In genomic region chr10:103369081-103369420, GRCm38 (mm10) we compare ENCODE assay signal across 8 mouse cellular contexts. TPM values are rescaled to one million over a fixed set of nuclear protein-coding genes. Genes with fewer than 3 reads are reported as not detected.
DNase-seq lines count a peak whose midpoint lies in the region; ATAC-seq and TF ChIP-seq lines count a peak whose summit lies in the region.

No protein-coding gene starts in this region.

- TF ChIP-seq CTCF in spleen, adult 2 months (IDR thresholded peaks at IDR 0.05; ENCODE audit: extremely low read depth, insufficient read depth, insufficient read length, insufficient replicate concordance) = no peak
- no peak for TF ChIP-seq CTCF in cortical plate, adult 2 months (IDR thresholded peaks at IDR 0.05; ENCODE audit: extremely low read depth, insufficient read depth, low read length)
- TF ChIP-seq CTCF in liver, postnatal 0 days (IDR thresholded peaks at IDR 0.05; ENCODE audit: low read depth) = no peak

- no peak overlapping the region for H3K27ac ChIP-seq in spleen, adult 2 months (ENCODE audit: insufficient read depth, low read length)
- H3K27ac ChIP-seq in cortical plate, adult 2 months (ENCODE audit: insufficient read depth, low read length) = peak overlapping the region; percentile 54
- no peak overlapping the region for H3K27ac ChIP-seq in heart, embryonic 15.5 days
- no peak overlapping the region for H3K27ac ChIP-seq in liver, postnatal 0 days (ENCODE audit: low read depth)
- H3K27ac ChIP-seq in neural tube, embryonic 15.5 days (replicated peaks) = peak overlapping the region; percentile 81

- H3K4me3 ChIP-seq in spleen, adult 2 months (ENCODE audit: extremely low read depth, insufficient read depth, insufficient read length) = peak overlapping the region; percentile 30; the same call in 1 of the 2 replicates
- peak overlapping the region; percentile 99 for H3K4me3 ChIP-seq in cortical plate, adult 2 months (ENCODE audit: insufficient read depth, low read length)
- peak overlapping the region; percentile 54 for H3K4me3 ChIP-seq in heart, embryonic 15.5 days
- H3K4me3 ChIP-seq in liver, postnatal 0 days (ENCODE audit: low read depth, low read length) = peak overlapping the region; percentile 45
- H3K4me3 ChIP-seq in neural tube, embryonic 15.5 days (replicated peaks) = peak overlapping the region; percentile 69

- peaks cover 2% of the 10 kb centered on the region; the same call in 1 of the 2 replicates for H3K4me1 ChIP-seq in spleen, adult 2 months (ENCODE audit: control insufficient read depth, insufficient read depth, insufficient read length)
- no peaks in the 10 kb centered on the region for H3K4me1 ChIP-seq in cortical plate, adult 2 months (ENCODE audit: control insufficient read depth, insufficient read depth, low read length)
- peaks cover 16% of the 10 kb centered on the region for H3K4me1 ChIP-seq in heart, embryonic 15.5 days (replicated peaks)
- peaks cover 8% of the 10 kb centered on the region; the same call in 1 of the 2 replicates for H3K4me1 ChIP-seq in liver, postnatal 0 days (ENCODE audit: insufficient read depth)
- H3K4me1 ChIP-seq in neural tube, embryonic 15.5 days = peaks cover 9% of the 10 kb centered on the region; the same call in 1 of the 2 replicates

- WGBS in spleen, adult 2 months = 2% methylated on average over 8 of the region's 8 CpGs
- under 1% methylated on average over 8 of the region's 8 CpGs for WGBS in heart, embryonic 15.5 days
- 2% methylated on average over 8 of the region's 8 CpGs for WGBS in liver, postnatal 0 days (ENCODE audit: insufficient replicate concordance)
- WGBS in neural tube, embryonic 15.5 days = 0% methylated on average over 8 of the region's 8 CpGs

- H3K9me3 ChIP-seq in heart, embryonic 15.5 days (replicated peaks) = no peaks in the 10 kb centered on the region
- no peaks in the 10 kb centered on the region for H3K9me3 ChIP-seq in liver, postnatal 0 days (ENCODE audit: low read length)
- H3K9me3 ChIP-seq in neural tube, embryonic 15.5 days (replicated peaks) = no peaks in the 10 kb centered on the region

- H3K36me3 ChIP-seq in spleen, adult 2 months (ENCODE audit: control insufficient read depth, insufficient read depth, low read length) = no peaks in the 10 kb centered on the region
- no peaks in the 10 kb centered on the region for H3K36me3 ChIP-seq in heart, embryonic 15.5 days
- no peaks in the 10 kb centered on the region for H3K36me3 ChIP-seq in liver, postnatal 0 days (replicated peaks; ENCODE audit: insufficient read depth, low read length)
- no peaks in the 10 kb centered on the region for H3K36me3 ChIP-seq in neural tube, embryonic 15.5 days

- TF ChIP-seq POLR2A in spleen, adult 2 months (IDR thresholded peaks at IDR 0.05; ENCODE audit: low read depth, low read length) = no peak
- peak; percentile 51; the same call in 1 of the 2 replicates for TF ChIP-seq POLR2A in cortical plate, adult 2 months (IDR thresholded peaks at IDR 0.05; ENCODE audit: extremely low read depth, insufficient read depth, low read length)

- ATAC-seq in heart, embryonic 15.5 days (replicated peaks; ENCODE audit: insufficient number of reproducible peaks, insufficient read depth, low FRiP score, low read depth) = no peak; the same call in 1 of the 2 replicates
- peak; percentile 59; the same call in 1 of the 2 replicates for ATAC-seq in liver, postnatal 0 days
- ATAC-seq in neural tube, embryonic 15.5 days (ENCODE audit: low FRiP score) = peak; percentile 83

- peak overlapping the region; percentile 16 for H3K9ac ChIP-seq in heart, embryonic 15.5 days
- H3K9ac ChIP-seq in liver, postnatal 0 days (replicated peaks) = no peak overlapping the region
- peak overlapping the region; percentile 72 for H3K9ac ChIP-seq in neural tube, embryonic 15.5 days (replicated peaks)

- no peaks in the 10 kb centered on the region for H3K27me3 ChIP-seq in spleen, adult 2 months (ENCODE audit: control insufficient read depth, insufficient read depth, low read length)
- H3K27me3 ChIP-seq in heart, embryonic 15.5 days = peaks cover 2% of the 10 kb centered on the region; the same call in 1 of the 2 replicates
- H3K27me3 ChIP-seq in liver, postnatal 0 days (ENCODE audit: insufficient read depth, low read length) = peaks cover 19% of the 10 kb centered on the region
- no peaks in the 10 kb centered on the region for H3K27me3 ChIP-seq in neural tube, embryonic 15.5 days (replicated peaks)

- no peak for TF ChIP-seq EP300 in liver, postnatal 0 days (IDR thresholded peaks at IDR 0.05; ENCODE audit: low read depth)

- DNase-seq in spleen, adult 2 months (ENCODE audit: low read depth in 1 of 2, low spot score in 2 of 2) = no peak
- DNase-seq in spleen, adult 18-20 months = no peak
- DNase-seq in layer of hippocampus, adult 18-20 months (ENCODE audit: low spot score in 2 of 2) = peak; percentile 67 to 72
- peak; percentile 19 for DNase-seq in liver, postnatal 0 days
- DNase-seq in thymus, postnatal 14 days = no peak

- H3K4me2 ChIP-seq in heart, embryonic 15.5 days = peak overlapping the region; percentile 95
- peak overlapping the region; percentile 74 for H3K4me2 ChIP-seq in liver, postnatal 0 days (ENCODE audit: low read depth, low read length)
- peak overlapping the region; percentile 97 for H3K4me2 ChIP-seq in neural tube, embryonic 15.5 days

RNA-seq across cellular contexts. Expression of gene Slc6a15, which starts 1.5 kb away (rescaled TPM):
- polyA plus RNA-seq in spleen, adult 2 months (2012; rRNA removed) = 0.07 and 0.09 TPM in 2 replicates
- 29.8 and 32.0 TPM in 2 replicates for polyA plus RNA-seq in cortical plate, adult 2 months (2012; rRNA removed)
- 0.47 and 1.2 TPM in 2 replicates for polyA plus RNA-seq in heart, embryonic 15.5 days (2015; fragmentation: Nextera tagmentation; extraction: Ambion mirVana)
- 10 to 100 TPM; 66.7 to 69.3 TPM for total RNA-seq in layer of hippocampus, adult 18-20 months (2021)
- 0.02 TPM in 2 replicates for polyA plus RNA-seq in liver, postnatal 0 days (2015; fragmentation: Nextera tagmentation; extraction: Ambion mirVana)
- 49.3 and 58.9 TPM in 2 replicates for polyA plus RNA-seq in neural tube, embryonic 15.5 days (2015; fragmentation: Nextera tagmentation; extraction: Ambion mirVana)

Comparison
In these comparisons a context has a peak if more than half of its experiments do, and no peak if none do; other contexts are left out.
1. DNase-seq: peak in layer of hippocampus, adult 18-20 months (2 of 2) and liver, postnatal 0 days (single experiment); none in spleen, adult 2 months (0 of 2), spleen, adult 18-20 months (0 of 2) and thymus, postnatal 14 days (single experiment).
2. H3K27ac ChIP-seq: peak in cortical plate, adult 2 months (single experiment) and neural tube, embryonic 15.5 days (single experiment); none in spleen, adult 2 months (single experiment), heart, embryonic 15.5 days (single experiment) and liver, postnatal 0 days (single experiment).
3. H3K4me3 ChIP-seq: peak in every context shown above with its lines; median percentile 99 in cortical plate, adult 2 months; 69 in neural tube, embryonic 15.5 days; 54 in heart, embryonic 15.5 days; 45 in liver, postnatal 0 days; 30 in spleen, adult 2 months.
4. RNA of gene Slc6a15, which starts 1.5 kb away (polyA plus RNA-seq): 49.3 to 58.9 TPM in neural tube, embryonic 15.5 days and 29.8 to 32.0 TPM in cortical plate, adult 2 months; 0.47 to 1.2 TPM in heart, embryonic 15.5 days, 0.07 to 0.09 TPM in spleen, adult 2 months and 0.02 TPM in liver, postnatal 0 days; every median in the first group is over 10 times any median in the second.
5. Peak in every context shown above with its lines, with median percentiles within 50 percentile points of each other: H3K4me2 ChIP-seq.